Mouse (Mus musculus) layer of hippocampus, postnatal 10 days (tissue): ENCODE data around the gene Zfp524. TPM values are rescaled to one million over a fixed set of nuclear protein-coding genes. Genes with fewer than 3 reads are reported as not detected.
A peak's percentile ranks its signal among the peaks of the same experiment; 100 is the strongest.
"Not testable (repeated sequence)": the region's sequence is repeated elsewhere in the genome, so short reads cannot be mapped to it uniquely, and the experiment has no call there.

Source experiments
- DNase-seq, 2 experiments: peaks; one replicate each; pipeline ENCODE4 v3.0.0; 2021; ENCODE audit warnings: low spot score in 2 of 2
- long read RNA-seq: library from polyadenylated mRNA; stranded (forward); transcript quantifications from one replicate; pipeline ENCODE4 v2.0.0, GENCODE M21; 2023
- total RNA-seq, 2 experiments: library from RNA; stranded (reverse); gene quantifications; 2 replicates each; pipeline ENCODE4 v1.2.3; 2021

Gene Zfp524
- 1 to 10 TPM; 4.5 TPM for total RNA-seq
- long read RNA-seq, transcript Zfp524-201 (2 exons, 1,142 nt): major isoform, 5 of 6 reads
- long read RNA-seq, partial matches to known transcripts: 0 of 6 reads
- long read RNA-seq, other reads (novel, unspliced or antisense): 1 of 6 reads

GRCm38 (mm10) chr7:5014251-5015117 lies at the start of gene Zfp524, which contains the start of gene Fiz1:
Zfp524 (plus strand) TSS chr7:5014415.
Fiz1 (minus strand) TSS chr7:5014697.
- peak; percentile 96 to 98 for DNase-seq

- no peak for DNase-seq
These were observed 49.2 kb upstream of the Zfp524 start for GRCm38 (mm10) chr7:4964988-4965387.

GRCm38 (mm10) chr7:4971068-4971467 lies 43.1 kb upstream of the Zfp524 start, which contains the start of gene Sbk3:
Sbk3 (minus strand) TSS chr7:4971168.
- no peak for DNase-seq

- DNase-seq: no peak
These were observed 42.5 kb upstream of the Zfp524 start for GRCm38 (mm10) chr7:4971710-4972109.

GRCm38 (mm10) chr7:4972321-4973047 lies 41.7 kb upstream of the Zfp524 start:
- DNase-seq: no peak

GRCm38 (mm10) chr7:4975455-4975854 lies 38.8 kb upstream of the Zfp524 start:
- no peak for DNase-seq

- DNase-seq: no peak
These were observed 37.4 kb upstream of the Zfp524 start for GRCm38 (mm10) chr7:4976832-4977231.

- no peak for DNase-seq
These were observed 26.0 kb upstream of the Zfp524 start for GRCm38 (mm10) chr7:4988250-4988649.

GRCm38 (mm10) chr7:4993347-4993998 lies 20.7 kb upstream of the Zfp524 start:
- DNase-seq: no peak

GRCm38 (mm10) chr7:4993999-4994788 lies 20.0 kb upstream of the Zfp524 start:
- no peak for DNase-seq

- DNase-seq: no peak
These were observed 18.8 kb upstream of the Zfp524 start for GRCm38 (mm10) chr7:4995268-4996002.

- peak; percentile 99 for DNase-seq
These were observed 18.0 kb upstream of the Zfp524 start, which contains the start of gene Zfp579 for GRCm38 (mm10) chr7:4996003-4996895. Zfp579 (minus strand) TSS chr7:4996158.

GRCm38 (mm10) chr7:4996934-4997333 lies 17.3 kb upstream of the Zfp524 start:
- no peak for DNase-seq

GRCm38 (mm10) chr7:4999876-5000275 lies 14.3 kb upstream of the Zfp524 start:
- no peak for DNase-seq

- not testable (repeated sequence) for DNase-seq
These were observed 11.3 kb upstream of the Zfp524 start for GRCm38 (mm10) chr7:5002876-5003275.

- no peak for DNase-seq
These were observed 6.0 kb upstream of the Zfp524 start for GRCm38 (mm10) chr7:5008229-5008628.

- DNase-seq: no peak
These were observed 1.3 kb upstream of the Zfp524 start for GRCm38 (mm10) chr7:5012681-5013513.
